Mouse (Mus musculus): ENCODE measurements around the gene Klf8. TPM values are rescaled to one million over a fixed set of nuclear protein-coding genes. Genes with fewer than 3 reads are reported as not detected.
"Not testable (repeated sequence)": the region's sequence is repeated elsewhere in the genome, so short reads cannot be mapped to it uniquely, and the experiment has no call there.

The Klf8 gene
- 3.5 and 5.1 TPM in 2 replicates for polyA plus RNA-seq (2011; ENCODE audit: insufficient read length, low read depth, missing spikeins)

DNA sequence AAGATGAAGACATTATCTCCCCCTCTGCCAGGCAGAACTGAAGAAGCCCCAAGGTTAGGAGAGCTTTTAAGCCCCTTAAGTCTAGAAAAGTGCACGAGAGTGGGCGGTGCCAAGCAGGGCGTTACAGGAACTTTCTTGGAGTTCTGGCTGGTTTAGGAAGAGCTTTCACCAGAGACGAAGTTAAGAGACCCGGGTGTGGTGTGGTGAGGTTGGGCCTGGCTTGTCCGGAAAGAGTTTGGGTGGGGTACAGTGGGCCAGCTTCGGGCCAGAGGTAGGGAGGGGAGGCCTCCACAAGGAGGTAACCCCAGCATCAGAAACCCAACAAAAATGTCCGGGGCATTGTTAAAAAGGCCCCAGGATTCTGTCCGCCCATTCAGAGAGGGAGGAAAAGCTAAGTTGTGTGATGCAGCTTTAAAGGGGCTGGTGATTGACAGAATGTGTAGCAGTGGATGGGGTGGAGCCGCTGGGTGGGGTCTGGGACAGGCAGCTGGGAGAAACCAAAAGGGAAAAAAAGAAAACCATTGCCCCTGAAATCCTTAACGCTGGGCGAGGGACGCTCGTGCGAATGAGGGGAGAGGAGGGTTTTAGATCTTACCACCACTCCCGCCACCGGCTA lies at the start of gene Klf8:
TSS of gene Klf8 (plus strand) at position 163 of the 616 bp plus-strand sequence.
- H3K27ac ChIP-seq (ENCODE audit: insufficient read depth, low read length), result no peak within 1 kb of the TSS
- TF ChIP-seq CTCF (IDR thresholded peaks at IDR 0.05; ENCODE audit: borderline replicate concordance, insufficient read depth, low read length), result no peak
- no peak for TF ChIP-seq POLR2A (IDR thresholded peaks at IDR 0.05; ENCODE audit: low read depth, low read length)
- no peaks in the 10 kb centered on the region for H3K4me1 ChIP-seq (ENCODE audit: control insufficient read depth, insufficient read depth, low read length)
- peak within 1 kb of the TSS; percentile 63 for H3K4me3 ChIP-seq (ENCODE audit: insufficient read depth, low read length)

DNA sequence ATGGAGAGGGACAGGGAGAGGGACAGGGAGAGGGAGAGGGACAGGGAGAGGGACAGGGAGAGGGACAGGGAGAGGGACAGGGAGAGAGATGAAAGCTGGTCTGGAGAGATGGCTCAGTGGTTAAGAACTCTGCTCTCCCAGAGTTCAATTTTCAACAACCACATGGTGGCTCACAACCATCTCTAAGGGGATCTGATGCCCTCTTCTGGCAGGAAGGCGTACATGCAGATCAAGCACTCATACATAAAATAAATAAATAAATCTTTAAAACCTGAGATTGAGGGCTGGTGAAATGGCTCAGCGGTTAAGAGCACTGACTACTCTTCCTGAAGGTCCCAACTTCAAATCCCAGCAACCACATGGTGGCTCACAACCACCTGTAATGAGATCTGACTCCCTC lies 38.1 kb upstream of the Klf8 start:
- not testable (repeated sequence) for H3K4me1 ChIP-seq (ENCODE audit: control insufficient read depth, insufficient read depth, low read length); H3K4me3 ChIP-seq (ENCODE audit: insufficient read depth, low read length); H3K27ac ChIP-seq (ENCODE audit: insufficient read depth, low read length)

DNA sequence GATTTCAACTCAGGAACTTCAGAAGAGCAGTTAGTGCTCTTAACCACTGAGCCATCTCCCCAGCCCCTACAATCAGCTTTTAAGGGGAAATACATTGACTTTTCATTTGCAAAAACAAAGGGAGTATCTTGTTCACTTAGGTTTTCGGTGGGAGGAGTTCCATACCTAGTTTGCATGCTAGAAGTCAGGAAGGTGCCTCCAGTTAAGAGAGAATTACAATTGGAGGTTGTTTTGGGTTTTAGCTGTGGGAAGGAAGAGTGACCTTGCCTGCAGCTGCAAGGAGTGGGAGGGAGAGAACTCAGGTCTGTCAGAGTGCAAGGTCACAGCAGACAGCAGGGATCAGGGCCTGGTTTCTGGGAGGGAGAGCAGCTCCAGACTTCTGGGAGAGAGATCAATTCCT lies 26.2 kb upstream of the Klf8 start:
- H3K4me3 ChIP-seq (ENCODE audit: insufficient read depth, low read length), result no peak overlapping the region
- H3K4me1 ChIP-seq (ENCODE audit: control insufficient read depth, insufficient read depth, low read length), result no peaks in the 10 kb centered on the region
- TF ChIP-seq CTCF (IDR thresholded peaks at IDR 0.05; ENCODE audit: borderline replicate concordance, insufficient read depth, low read length), result no peak
- no peak overlapping the region for H3K27ac ChIP-seq (ENCODE audit: insufficient read depth, low read length)

DNA sequence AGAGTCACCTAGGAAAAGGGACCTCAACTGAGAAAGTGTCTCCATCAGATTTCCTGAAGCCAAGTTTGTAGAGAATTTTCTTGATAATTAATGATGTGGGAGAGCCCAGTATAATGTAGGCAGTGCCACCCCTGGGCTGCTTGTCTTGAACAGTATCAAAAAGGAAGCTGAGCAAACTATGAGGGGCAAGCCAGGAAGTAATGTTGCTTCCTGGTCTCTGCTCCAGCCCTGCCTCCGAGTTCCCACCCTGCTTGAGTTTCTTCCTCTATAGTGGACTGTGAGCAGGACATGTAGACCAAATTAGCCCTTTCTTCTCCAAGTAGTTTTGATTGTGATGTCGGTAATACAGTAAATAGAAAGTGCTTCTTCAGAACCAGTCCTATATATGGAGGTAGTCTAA lies 6.0 kb upstream of the Klf8 start:
- Histone ChIP-seq H3K27ac (ENCODE audit: insufficient read depth, low read length) (no peak overlapping the region), H3K4me1 (ENCODE audit: control insufficient read depth, insufficient read depth, low read length) (no peaks in the 10 kb centered on the region), H3K4me3 (ENCODE audit: insufficient read depth, low read length) (no peak overlapping the region)
- TF ChIP-seq POLR2A (IDR thresholded peaks at IDR 0.05; ENCODE audit: low read depth, low read length) (no peak), CTCF (IDR thresholded peaks at IDR 0.05; ENCODE audit: borderline replicate concordance, insufficient read depth, low read length) (no peak)

DNA sequence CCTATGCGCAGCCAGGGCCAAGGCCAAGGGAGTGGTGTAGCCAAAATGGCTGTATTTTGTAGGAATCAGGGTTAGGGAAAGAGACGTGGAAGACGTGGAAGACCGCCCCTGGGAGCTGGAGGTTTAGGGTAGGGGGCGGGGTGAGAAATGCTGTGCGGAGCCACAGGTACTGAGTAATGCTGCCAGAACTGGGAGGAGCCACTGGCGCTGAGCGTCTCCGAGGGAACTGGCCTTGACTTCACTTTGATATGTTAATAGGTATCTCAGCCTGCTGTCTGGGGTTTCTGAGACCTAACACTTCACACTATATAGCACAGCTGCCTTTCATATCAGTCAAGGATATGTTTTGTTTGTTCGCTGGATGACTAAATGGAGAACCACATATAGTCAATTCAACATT lies 4.0 kb upstream of the Klf8 start:
- no peak for TF ChIP-seq CTCF (IDR thresholded peaks at IDR 0.05; ENCODE audit: borderline replicate concordance, insufficient read depth, low read length)
- TF ChIP-seq POLR2A (IDR thresholded peaks at IDR 0.05; ENCODE audit: low read depth, low read length), result no peak
- Histone ChIP-seq H3K4me3 (ENCODE audit: insufficient read depth, low read length) (no peak overlapping the region), H3K4me1 (ENCODE audit: control insufficient read depth, insufficient read depth, low read length) (no peaks in the 10 kb centered on the region), H3K27ac (ENCODE audit: insufficient read depth, low read length) (no peak overlapping the region)

DNA sequence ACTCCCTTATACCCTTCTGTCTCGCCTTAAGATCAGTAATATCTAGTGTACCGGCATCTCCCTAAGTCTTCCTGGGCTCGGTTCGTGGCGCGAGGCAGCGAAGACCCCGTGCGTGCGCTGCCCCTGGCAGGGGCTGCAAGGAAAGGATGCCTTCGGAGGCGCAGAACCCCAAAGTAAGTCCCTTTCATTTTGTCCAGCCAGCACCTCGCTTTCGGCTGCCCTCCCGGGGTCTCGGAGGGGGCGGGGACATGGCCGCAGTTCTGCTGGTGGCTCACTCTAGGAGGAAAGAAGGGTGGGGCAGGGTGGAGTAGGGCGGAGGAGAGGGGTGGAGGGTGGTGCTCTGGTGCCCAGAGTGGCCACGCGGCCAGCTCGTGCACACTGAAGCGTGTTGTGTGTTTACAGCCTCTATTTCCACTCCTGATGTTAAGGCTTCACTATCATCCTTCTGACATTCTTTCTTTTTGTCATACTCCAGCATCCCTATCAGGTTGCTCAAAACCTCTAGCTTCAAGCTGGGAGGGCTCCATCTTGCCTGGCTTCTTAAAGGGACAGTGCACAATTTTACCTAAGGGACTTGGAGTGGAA lies 746 bp downstream of the Klf8 start:
- TF ChIP-seq POLR2A (IDR thresholded peaks at IDR 0.05; ENCODE audit: low read depth, low read length) (0 out of 2 replicates have a peak, but pooled peaks have one; percentile 13), CTCF (IDR thresholded peaks at IDR 0.05; ENCODE audit: borderline replicate concordance, insufficient read depth, low read length) (no peak)
- Histone ChIP-seq H3K27ac (ENCODE audit: insufficient read depth, low read length) (no peak overlapping the region), H3K4me3 (ENCODE audit: insufficient read depth, low read length) (peak overlapping the region; percentile 63), H3K4me1 (ENCODE audit: control insufficient read depth, insufficient read depth, low read length) (no peaks in the 10 kb centered on the region)

DNA sequence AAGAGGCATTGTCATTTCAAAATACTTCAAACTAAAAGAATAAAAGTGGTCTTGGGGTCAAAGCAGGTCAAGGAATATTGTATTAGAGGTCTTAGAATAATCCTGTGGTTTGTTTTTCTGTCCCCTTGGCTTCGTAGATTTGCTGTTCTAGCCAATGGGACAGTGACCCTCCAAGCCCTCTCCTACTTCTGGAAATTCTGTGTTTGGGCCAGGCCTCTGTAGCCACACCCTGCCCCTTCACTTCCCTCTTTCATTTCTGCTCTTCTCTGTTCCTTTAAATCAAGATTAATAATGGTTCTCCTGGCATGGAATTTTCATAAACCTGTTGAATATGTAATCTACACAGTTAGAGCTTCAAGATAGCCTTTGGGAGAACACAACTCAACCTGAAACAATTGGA lies 17.0 kb downstream of the Klf8 start:
- TF ChIP-seq CTCF (IDR thresholded peaks at IDR 0.05; ENCODE audit: borderline replicate concordance, insufficient read depth, low read length) (no peak), POLR2A (IDR thresholded peaks at IDR 0.05; ENCODE audit: low read depth, low read length) (no peak)
- no peak overlapping the region for H3K4me3 ChIP-seq (ENCODE audit: insufficient read depth, low read length)
- no peak overlapping the region for H3K27ac ChIP-seq (ENCODE audit: insufficient read depth, low read length)
- H3K4me1 ChIP-seq (ENCODE audit: control insufficient read depth, insufficient read depth, low read length), result no peaks in the 10 kb centered on the region

DNA sequence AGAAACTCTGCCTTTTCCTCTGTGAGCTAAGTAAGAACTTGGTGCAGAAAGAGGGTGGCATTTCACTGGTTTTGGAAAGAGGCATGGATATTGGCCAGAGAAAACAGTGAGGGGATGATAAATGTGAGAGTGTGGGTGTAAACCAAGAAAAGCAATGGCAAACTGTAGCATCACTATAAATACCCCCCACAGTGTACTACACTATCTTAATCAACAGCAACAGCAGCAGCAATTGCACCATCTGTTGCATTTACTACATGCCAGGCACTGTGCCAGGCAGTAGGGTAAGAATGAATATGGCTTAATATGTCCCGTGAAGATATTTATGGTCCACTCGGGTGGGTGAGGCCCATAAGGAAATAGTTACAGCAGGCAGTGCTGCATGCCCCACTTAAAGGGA lies 18.2 kb downstream of the Klf8 start:
- Histone ChIP-seq H3K4me1 (ENCODE audit: control insufficient read depth, insufficient read depth, low read length) (no peaks in the 10 kb centered on the region), H3K4me3 (ENCODE audit: insufficient read depth, low read length) (no peak overlapping the region), H3K27ac (ENCODE audit: insufficient read depth, low read length) (no peak overlapping the region)
- TF ChIP-seq POLR2A (IDR thresholded peaks at IDR 0.05; ENCODE audit: low read depth, low read length) (no peak), CTCF (IDR thresholded peaks at IDR 0.05; ENCODE audit: borderline replicate concordance, insufficient read depth, low read length) (no peak)

DNA sequence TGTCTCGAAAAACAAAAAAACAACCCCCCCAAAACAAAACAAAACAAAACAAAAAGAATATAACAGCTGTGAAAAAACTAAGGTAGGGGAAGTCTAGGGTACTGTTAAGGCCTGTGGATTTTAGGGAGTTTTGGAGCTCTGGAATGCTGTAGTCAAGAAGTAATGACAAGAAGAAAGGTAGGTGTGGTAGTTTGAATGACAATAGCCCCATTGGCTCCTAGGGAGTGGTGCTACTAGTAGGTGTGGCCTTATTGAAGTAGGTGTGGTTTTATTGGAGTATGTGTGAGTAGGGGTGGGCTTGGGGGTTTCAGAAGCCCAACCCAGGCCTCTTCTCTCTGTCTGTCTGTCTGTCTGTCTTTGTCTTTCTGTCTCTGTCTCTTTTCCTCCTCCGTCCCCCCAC lies 44.9 kb downstream of the Klf8 start:
- no peak overlapping the region for H3K4me3 ChIP-seq (ENCODE audit: insufficient read depth, low read length)
- H3K27ac ChIP-seq (ENCODE audit: insufficient read depth, low read length), result no peak overlapping the region
- TF ChIP-seq POLR2A (IDR thresholded peaks at IDR 0.05; ENCODE audit: low read depth, low read length) (no peak), CTCF (IDR thresholded peaks at IDR 0.05; ENCODE audit: borderline replicate concordance, insufficient read depth, low read length) (no peak)
- no peaks in the 10 kb centered on the region for H3K4me1 ChIP-seq (ENCODE audit: control insufficient read depth, insufficient read depth, low read length)

DNA sequence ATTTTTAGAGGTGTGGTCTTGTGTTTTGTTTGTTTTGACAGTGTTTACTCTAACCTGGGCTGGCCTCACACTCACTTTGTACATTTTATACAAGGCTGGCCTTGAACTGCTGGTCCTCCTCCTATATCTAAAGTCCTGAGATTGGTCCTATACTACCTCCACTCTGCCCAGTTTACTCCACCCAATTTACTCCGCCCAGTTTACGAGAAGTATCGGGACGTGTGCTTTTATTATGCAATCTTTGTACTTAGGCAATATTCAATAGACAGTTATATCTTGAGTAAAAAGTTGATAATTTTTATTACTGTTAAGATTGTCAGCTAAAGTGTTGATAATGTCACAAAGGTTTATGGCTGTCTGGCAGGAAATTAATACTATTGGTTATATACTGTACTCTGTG lies 74.1 kb downstream of the Klf8 start:
- H3K27ac ChIP-seq (ENCODE audit: insufficient read depth, low read length), result no peak overlapping the region
- no peak overlapping the region for H3K4me3 ChIP-seq (ENCODE audit: insufficient read depth, low read length)
- no peak for TF ChIP-seq POLR2A (IDR thresholded peaks at IDR 0.05; ENCODE audit: low read depth, low read length)
- TF ChIP-seq CTCF (IDR thresholded peaks at IDR 0.05; ENCODE audit: borderline replicate concordance, insufficient read depth, low read length), result no peak
- H3K4me1 ChIP-seq (ENCODE audit: control insufficient read depth, insufficient read depth, low read length), result no peaks in the 10 kb centered on the region
